Mouse (Mus musculus): ENCODE results near the gene Tmeff2.

GRCm38 (mm10) chr1:50935076-50935475, 34.6 kb downstream of the Tmeff2 start:
- TF ChIP-seq CTCF (IDR thresholded peaks at IDR 0.05; ENCODE audit: low read depth, low read length) (no peak), POLR2A (IDR thresholded peaks at IDR 0.05; ENCODE audit: insufficient read depth, low read length) (no peak), EP300 (IDR thresholded peaks at IDR 0.05; ENCODE audit: insufficient read depth, low read depth, low read length) (no peak)
